Mouse (Mus musculus) neural tube, embryonic 12.5 days (tissue): ENCODE data around the gene Jak3. TPM values are rescaled to one million over a fixed set of nuclear protein-coding genes. Genes with fewer than 3 reads are reported as not detected.
A peak's percentile ranks its signal among the peaks of the same experiment; 100 is the strongest.

Source experiments
- ATAC-seq: fragments of 200-750 bp; cut with Nextera tagmentation; 2 replicates; pipeline ENCODE4 v1.8.0; 2017; ENCODE audit warnings: low read depth, mild to moderate bottlenecking, moderate TSS enrichment, moderate library complexity; ENCODE audit not compliant: low FRiP score
- H3K27ac ChIP-seq: fragments of 300-500 bp; sonication (generic); 2 replicates; pipeline ENCODE4 v1.5.1; 2016
- H3K27me3 ChIP-seq: fragments of 300-500 bp; sonication (generic); replicated peaks from 2 replicates; pipeline ENCODE4 v1.6.1; 2016; ENCODE audit warnings: mild to moderate bottlenecking
- H3K36me3 ChIP-seq: fragments of 300-500 bp; sonication (generic); 2 replicates; pipeline ENCODE4 v1.6.1; 2016; ENCODE audit warnings: mild to moderate bottlenecking
- H3K4me1 ChIP-seq: fragments of 300-500 bp; sonication (generic); 2 replicates; pipeline ENCODE4 v1.6.1; 2016
- H3K4me2 ChIP-seq: fragments of 300-500 bp; sonication (generic); replicated peaks from 2 replicates; pipeline ENCODE4 v1.6.1; 2016; ENCODE audit warnings: mild to moderate bottlenecking
- H3K4me3 ChIP-seq: fragments of 300-500 bp; sonication (generic); 2 replicates; pipeline ENCODE4 v1.5.1; 2016
- H3K9ac ChIP-seq: fragments of 300-500 bp; sonication (generic); 2 replicates; pipeline ENCODE4 v1.6.1; 2016; ENCODE audit warnings: mild to moderate bottlenecking
- H3K9me3 ChIP-seq: fragments of 300-500 bp; sonication (generic); 2 replicates; pipeline ENCODE4 v1.6.1; 2016; ENCODE audit warnings: mild to moderate bottlenecking
- WGBS: fragments of 180-500 bp; shearing (Covaris S2); methylation state at CpG from one replicate; pipeline ENCODE4 v1.1.7; 2016; 5-methylcytosine and 5-hydroxymethylcytosine counted together
- polyA plus RNA-seq: library from polyadenylated mRNA; unstranded; fragments of >200 nt; fragmentation: Nextera tagmentation; extraction: Ambion mirVana; gene quantifications from 2 replicates; pipeline ENCODE4 v1.2.1, GENCODE M21; 2016

The Jak3 gene
- polyA plus RNA-seq, 1 experiment from 2014 or later = 3.8 TPM

DNA sequence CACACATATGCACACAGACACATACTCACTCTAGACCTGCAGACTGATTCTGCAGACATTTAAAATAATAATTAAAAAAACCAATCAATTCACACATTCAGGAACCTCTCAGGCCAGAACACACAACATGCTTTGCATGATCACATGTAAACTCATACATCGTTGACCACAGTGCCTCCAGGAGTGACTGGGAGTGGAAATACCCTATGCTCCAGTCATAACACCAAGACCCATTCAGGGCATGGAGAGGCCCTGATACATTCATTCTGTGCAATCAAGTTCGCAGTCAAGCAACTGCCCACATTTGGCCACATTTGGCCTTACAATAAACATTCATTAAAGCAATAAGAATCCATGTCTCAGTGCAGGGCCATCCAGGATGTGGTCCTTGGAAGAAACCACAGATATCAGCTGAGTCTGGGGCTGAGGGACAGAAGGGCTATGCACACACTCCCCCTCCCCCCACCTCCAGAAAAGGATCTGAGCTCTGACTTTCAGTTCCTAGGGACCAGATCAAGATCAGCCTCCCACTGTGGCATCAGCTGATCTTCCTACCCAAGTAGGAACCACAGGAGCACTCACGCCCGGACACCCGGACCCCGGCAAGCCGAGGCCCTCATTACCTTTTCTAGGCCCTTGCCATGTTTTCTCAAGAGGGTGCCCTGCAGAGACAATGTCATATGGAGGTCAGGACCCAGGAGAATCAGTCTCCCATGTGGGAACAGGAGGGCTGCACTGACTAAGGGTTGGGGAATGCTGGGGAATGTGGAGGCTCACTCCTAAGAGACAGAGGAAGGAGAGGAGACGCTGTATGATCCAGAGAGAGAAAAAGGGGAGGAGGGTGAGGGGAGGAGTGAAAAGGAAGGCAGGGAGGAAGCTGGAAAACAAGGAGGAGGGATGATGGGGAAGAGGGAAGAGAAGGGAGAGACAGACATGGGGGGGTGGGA lies 38.7 kb upstream of the Jak3 start:
- Histone ChIP-seq H3K9me3 (peaks cover 10% of the 10 kb centered on the region), H3K27ac (no peak overlapping the region), H3K4me1 (peaks cover 4% of the 10 kb centered on the region), H3K4me2 (no peak overlapping the region), H3K9ac (no peak overlapping the region), H3K4me3 (no peak overlapping the region), H3K36me3 (peaks cover 17% of the 10 kb centered on the region; the same call in 1 of the 2 replicates), H3K27me3 (peaks cover 50% of the 10 kb centered on the region)
- 63% methylated on average over 8 of the region's 8 CpGs for WGBS
- ATAC-seq = no peak

GRCm38 (mm10) chr8:71638321-71638720 lies 37.8 kb upstream of the Jak3 start:
- H3K4me3 ChIP-seq = no peak overlapping the region
- 70% methylated on average over 6 of the region's 6 CpGs for WGBS
- no peak overlapping the region for H3K9ac ChIP-seq
- H3K9me3 ChIP-seq = peaks cover 1% of the 10 kb centered on the region
- ATAC-seq = no peak
- no peak overlapping the region for H3K27ac ChIP-seq
- H3K4me1 ChIP-seq = peaks cover 4% of the 10 kb centered on the region
- no peak overlapping the region for H3K4me2 ChIP-seq
- H3K36me3 ChIP-seq = peaks cover 17% of the 10 kb centered on the region; the same call in 1 of the 2 replicates
- H3K27me3 ChIP-seq = peaks cover 46% of the 10 kb centered on the region

- H3K27me3 ChIP-seq = peaks cover 36% of the 10 kb centered on the region
- H3K4me1 ChIP-seq = peaks cover 3% of the 10 kb centered on the region
- no peak overlapping the region for H3K4me2 ChIP-seq
- no peak overlapping the region for H3K4me3 ChIP-seq
- no peak for ATAC-seq
- 92% methylated on average over 4 of the region's 4 CpGs for WGBS
- H3K27ac ChIP-seq = no peak overlapping the region
- no peak overlapping the region for H3K9ac ChIP-seq
- no peaks in the 10 kb centered on the region for H3K9me3 ChIP-seq
- H3K36me3 ChIP-seq = peaks cover 18% of the 10 kb centered on the region; the same call in 1 of the 2 replicates
Observed at GRCm38 (mm10) chr8:71639318-71639717, 36.8 kb upstream of the Jak3 start.

GRCm38 (mm10) chr8:71645510-71645909 lies 30.6 kb upstream of the Jak3 start:
- H3K9ac ChIP-seq = no peak overlapping the region
- peaks cover 30% of the 10 kb centered on the region for H3K36me3 ChIP-seq
- H3K4me2 ChIP-seq = no peak overlapping the region
- WGBS = 84% methylated on average over 9 of the region's 9 CpGs
- ATAC-seq = no peak
- H3K4me3 ChIP-seq = no peak overlapping the region
- H3K27me3 ChIP-seq = no peaks in the 10 kb centered on the region; the same call in none of the 2 replicates
- H3K27ac ChIP-seq = no peak overlapping the region
- no peaks in the 10 kb centered on the region for H3K9me3 ChIP-seq
- no peaks in the 10 kb centered on the region for H3K4me1 ChIP-seq

DNA sequence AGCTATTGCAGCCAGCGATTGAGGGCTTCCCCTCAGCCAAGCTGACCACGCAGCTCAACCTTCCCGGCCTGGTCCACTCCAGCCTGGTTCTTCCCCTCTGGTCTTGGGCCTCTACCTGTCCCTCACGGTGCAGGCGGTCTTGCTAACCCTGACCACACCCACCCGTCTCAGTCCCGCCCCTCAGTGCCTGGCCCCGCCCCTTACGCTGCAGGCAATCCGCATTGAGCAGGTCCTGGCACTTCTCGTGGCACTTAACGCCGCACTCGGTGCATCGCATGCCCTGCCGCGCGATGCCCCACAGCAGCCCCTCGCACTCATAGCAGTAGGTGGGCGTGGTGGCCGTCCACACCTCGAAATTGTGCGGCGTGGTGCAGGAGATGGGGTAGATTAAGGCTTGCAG lies 21.5 kb upstream of the Jak3 start:
- Histone ChIP-seq H3K4me1 (0 out of 2 replicates have a peak, but pooled peaks cover 9% of the 10 kb centered on the region), H3K4me3 (no peak overlapping the region), H3K9ac (no peak overlapping the region), H3K9me3 (no peaks in the 10 kb centered on the region), H3K27me3 (peaks cover 58% of the 10 kb centered on the region), H3K36me3 (peaks cover 27% of the 10 kb centered on the region), H3K27ac (no peak overlapping the region), H3K4me2 (peak overlapping the region; percentile 36)
- 0 out of 2 replicates have a peak, but pooled peaks have one; percentile 18 for ATAC-seq
- WGBS = 2% methylated on average over 24 of the region's 24 CpGs

GRCm38 (mm10) chr8:71657816-71658215 lies 18.3 kb upstream of the Jak3 start:
- Histone ChIP-seq H3K27ac (no peak overlapping the region), H3K9me3 (no peaks in the 10 kb centered on the region), H3K27me3 (peaks cover 84% of the 10 kb centered on the region), H3K9ac (no peak overlapping the region), H3K4me3 (no peak overlapping the region), H3K4me1 (0 out of 2 replicates have a peak, but pooled peaks cover 9% of the 10 kb centered on the region), H3K4me2 (no peak overlapping the region), H3K36me3 (peaks cover 13% of the 10 kb centered on the region; the same call in 1 of the 2 replicates)
- ATAC-seq = no peak
- WGBS = 25% methylated on average over 9 of the region's 9 CpGs

GRCm38 (mm10) chr8:71658515-71659049 lies 17.5 kb upstream of the Jak3 start:
- Histone ChIP-seq H3K4me1 (0 out of 2 replicates have a peak, but pooled peaks cover 9% of the 10 kb centered on the region), H3K27me3 (peaks cover 86% of the 10 kb centered on the region), H3K4me2 (no peak overlapping the region), H3K9me3 (no peaks in the 10 kb centered on the region), H3K4me3 (no peak overlapping the region), H3K27ac (no peak overlapping the region), H3K9ac (no peak overlapping the region), H3K36me3 (peaks cover 16% of the 10 kb centered on the region; the same call in 1 of the 2 replicates)
- ATAC-seq = no peak
- 30% methylated on average over 17 of the region's 17 CpGs for WGBS

DNA sequence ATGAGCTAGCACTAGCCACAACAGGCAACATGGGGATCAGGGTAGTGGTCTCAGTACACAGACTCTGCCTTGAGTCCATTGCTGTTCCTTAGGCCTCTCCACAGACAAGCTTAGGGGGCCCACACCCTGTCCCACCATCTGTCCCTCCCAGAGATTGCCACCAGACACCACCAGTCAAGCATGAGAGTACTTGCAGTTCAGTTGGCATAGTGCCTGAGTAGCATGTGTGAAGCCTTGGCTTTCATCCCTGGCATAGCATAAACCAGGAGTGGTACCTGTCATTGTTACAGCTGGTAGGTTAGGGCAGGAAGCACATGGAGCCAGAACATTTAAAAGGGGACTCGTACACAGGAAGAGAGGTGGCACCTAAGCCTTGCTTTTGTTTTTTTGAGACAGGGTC lies 16.3 kb upstream of the Jak3 start:
- Histone ChIP-seq H3K36me3 (peaks cover 13% of the 10 kb centered on the region; the same call in 1 of the 2 replicates), H3K27ac (no peak overlapping the region)

DNA sequence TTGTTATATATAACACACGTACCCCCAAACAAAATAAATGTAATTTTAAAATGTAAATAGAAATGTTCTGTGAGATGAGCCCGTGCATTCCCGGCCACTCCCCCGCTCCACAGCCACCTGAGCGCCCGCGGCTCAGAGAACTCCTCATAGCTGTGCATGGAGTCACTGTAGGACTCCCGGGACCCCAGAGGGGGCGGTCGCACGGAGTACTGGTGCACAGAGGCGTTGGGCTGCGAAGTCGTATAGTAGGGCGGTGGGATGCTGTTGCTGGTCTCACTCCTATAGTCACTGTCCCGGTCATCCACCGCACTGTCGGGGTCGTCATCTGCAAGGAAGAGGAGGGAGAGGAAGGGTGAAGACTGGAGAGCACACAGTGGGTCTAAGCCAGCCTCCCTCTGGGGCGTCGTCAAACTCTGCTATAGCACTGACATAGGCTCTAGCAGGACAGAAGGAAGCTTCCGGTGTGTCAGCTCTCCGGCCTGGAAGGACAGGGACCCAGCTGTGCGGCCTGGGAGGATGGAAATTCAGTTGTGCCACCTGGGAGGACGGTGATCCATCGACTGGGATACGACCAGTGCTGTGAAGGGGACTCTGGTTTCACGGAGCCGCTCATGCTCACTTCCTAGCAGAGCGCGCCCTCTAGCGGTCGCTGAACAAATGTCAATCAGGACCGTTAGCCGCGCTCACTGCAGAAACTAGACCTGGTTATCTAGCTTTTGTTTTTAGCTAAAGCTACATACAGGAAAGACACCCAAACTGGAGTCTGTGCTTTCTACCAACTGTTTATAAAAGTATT lies 15.6 kb upstream of the Jak3 start:
- WGBS = 6% methylated on average over 36 of the region's 36 CpGs
- ATAC-seq = peak; percentile 55
- Histone ChIP-seq H3K4me1 (peaks cover 4% of the 10 kb centered on the region), H3K36me3 (peaks cover 13% of the 10 kb centered on the region; the same call in 1 of the 2 replicates), H3K4me3 (no peak overlapping the region), H3K27ac (no peak overlapping the region), H3K27me3 (peaks cover 69% of the 10 kb centered on the region), H3K9me3 (no peaks in the 10 kb centered on the region), H3K9ac (no peak overlapping the region), H3K4me2 (0 out of 2 replicates have a peak overlapping the region, but pooled peaks have one; percentile 15)

More for the DNA sequence above, 16.3 kb upstream of the Jak3 start:
- Histone ChIP-seq H3K4me3 (no peak overlapping the region), H3K4me1 (0 out of 2 replicates have a peak, but pooled peaks cover 6% of the 10 kb centered on the region), H3K9me3 (no peaks in the 10 kb centered on the region), H3K4me2 (no peak overlapping the region), H3K27me3 (peaks cover 77% of the 10 kb centered on the region), H3K9ac (no peak overlapping the region)
- WGBS = 73% methylated on average over 1 of the region's 1 CpGs
- ATAC-seq = no peak

DNA sequence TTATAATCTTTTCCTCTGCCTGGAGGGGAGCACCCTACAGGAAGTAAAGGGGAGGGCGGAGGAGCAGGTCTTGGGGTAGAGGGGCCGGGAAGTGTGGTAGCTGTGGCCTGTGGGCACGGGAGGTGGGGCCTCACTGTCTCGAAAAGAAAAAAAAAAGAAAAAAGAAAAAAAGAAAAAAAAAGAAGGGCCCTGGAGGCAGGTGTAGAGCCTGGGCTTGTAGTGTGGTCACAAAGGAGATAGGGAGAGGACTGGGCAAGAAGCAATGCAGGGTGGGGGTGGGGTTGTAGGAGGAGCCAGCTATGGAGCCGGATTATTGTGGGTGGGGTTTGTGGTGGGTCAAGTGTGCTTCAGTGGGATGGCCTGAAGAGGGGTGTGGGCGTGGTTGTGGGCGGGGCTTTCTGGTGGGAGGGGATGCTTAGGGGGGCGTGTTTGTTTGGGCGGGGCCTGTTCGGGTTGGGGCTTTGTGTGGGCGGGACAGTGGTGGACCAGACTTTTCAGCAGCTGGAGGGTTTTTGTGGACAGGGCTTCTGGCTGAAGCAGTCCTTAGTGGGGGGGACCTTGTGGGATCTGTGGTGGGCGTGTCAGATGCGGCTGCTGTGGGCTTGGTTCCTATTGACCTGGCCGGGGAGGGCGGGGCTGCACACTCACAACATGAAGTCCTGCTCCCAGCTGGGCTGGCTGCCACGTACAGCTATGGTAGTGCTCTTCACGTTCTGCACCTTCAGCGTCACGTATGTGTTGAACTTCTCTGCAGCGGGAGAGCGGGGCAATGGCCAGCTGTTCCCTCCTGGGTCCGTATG lies 10.6 kb upstream of the Jak3 start:
- H3K27me3 ChIP-seq = peaks cover 39% of the 10 kb centered on the region
- H3K4me2 ChIP-seq = peak overlapping the region; percentile 48
- H3K4me3 ChIP-seq = peak overlapping the region; percentile 5; the same call in 1 of the 2 replicates
- 3% methylated on average over 22 of the region's 22 CpGs for WGBS
- H3K9ac ChIP-seq = no peak overlapping the region
- peak; percentile 22; the same call in 1 of the 2 replicates for ATAC-seq
- H3K9me3 ChIP-seq = no peaks in the 10 kb centered on the region
- peaks cover 40% of the 10 kb centered on the region for H3K4me1 ChIP-seq
- no peak overlapping the region for H3K27ac ChIP-seq
- H3K36me3 ChIP-seq = peaks cover 6% of the 10 kb centered on the region; the same call in 1 of the 2 replicates

- H3K4me1 ChIP-seq = peaks cover 47% of the 10 kb centered on the region
- ATAC-seq = no peak
- peaks cover 6% of the 10 kb centered on the region; the same call in 1 of the 2 replicates for H3K36me3 ChIP-seq
- H3K9me3 ChIP-seq = no peaks in the 10 kb centered on the region
- no peak overlapping the region for H3K9ac ChIP-seq
- H3K4me3 ChIP-seq = no peak overlapping the region
- 0 out of 2 replicates have a peak overlapping the region, but pooled peaks have one; percentile 48 for H3K4me2 ChIP-seq
- WGBS = 11% methylated on average over 1 of the region's 1 CpGs
- H3K27me3 ChIP-seq = peaks cover 30% of the 10 kb centered on the region
- H3K27ac ChIP-seq = 0 out of 2 replicates have a peak overlapping the region, but pooled peaks have one; percentile 3
Observed at GRCm38 (mm10) chr8:71666855-71667254, 9.2 kb upstream of the Jak3 start.
